Comparison of ENCODE assay signal across 10 mouse cellular contexts in genomic region chr7:133015416-133016070, GRCm38 (mm10).
DNase-seq lines count a peak whose midpoint lies in the region; ATAC-seq and TF ChIP-seq lines count a peak whose summit lies in the region.
"Had no signal": no experiment of that assay in that cellular context is flagged by ENCODE, and none has a peak within 500 bp of the region (broad histone marks: within the 10 kb centered on the region; RNA-seq: fewer than 3 reads in every experiment).

No protein-coding gene starts in this region.

- peaks cover 32% of the 10 kb centered on the region for H3K4me1 ChIP-seq in kidney, postnatal 0 days (replicated peaks; ENCODE audit: insufficient read depth, low read length)
- H3K4me1 ChIP-seq in forebrain, postnatal 0 days (ENCODE audit: insufficient read depth) = peaks cover 23% of the 10 kb centered on the region
- peaks cover 52% of the 10 kb centered on the region for H3K4me1 ChIP-seq in intestine, embryonic 15.5 days (replicated peaks)

- no peak for TF ChIP-seq CTCF in kidney, postnatal 0 days (IDR thresholded peaks at IDR 0.05; ENCODE audit: low read depth)
- no peak for TF ChIP-seq CTCF in forebrain, postnatal 0 days (IDR thresholded peaks at IDR 0.05; ENCODE audit: low read depth)

- H3K9ac ChIP-seq in kidney, postnatal 0 days (ENCODE audit: low read depth, low read length) = 0 out of 2 replicates have a peak overlapping the region, but pooled peaks have one; percentile 10
- H3K9ac ChIP-seq in forebrain, postnatal 0 days = 0 out of 2 replicates have a peak overlapping the region, but pooled peaks have one; percentile 10
- H3K9ac ChIP-seq in intestine, embryonic 15.5 days = no peak overlapping the region

- no peak overlapping the region for H3K27ac ChIP-seq in kidney, postnatal 0 days
- H3K27ac ChIP-seq in forebrain, postnatal 0 days (ENCODE audit: low read depth, low read length) = no peak overlapping the region
- H3K27ac ChIP-seq in intestine, embryonic 15.5 days = peak overlapping the region; percentile 76

- no peak overlapping the region for H3K4me3 ChIP-seq in kidney, postnatal 0 days (replicated peaks; ENCODE audit: low read depth, low read length)
- no peak overlapping the region for H3K4me3 ChIP-seq in forebrain, postnatal 0 days (ENCODE audit: low read depth, low read length)
- no peak overlapping the region for H3K4me3 ChIP-seq in intestine, embryonic 15.5 days (replicated peaks)

- 0 out of 2 replicates have a peak, but pooled peaks cover 2% of the 10 kb centered on the region for H3K36me3 ChIP-seq in kidney, postnatal 0 days (ENCODE audit: insufficient read depth, low read length)
- no peaks in the 10 kb centered on the region for H3K36me3 ChIP-seq in forebrain, postnatal 0 days (ENCODE audit: insufficient read depth)
- peaks cover 5% of the 10 kb centered on the region; the same call in 1 of the 2 replicates for H3K36me3 ChIP-seq in intestine, embryonic 15.5 days

- peak; percentile 61 for DNase-seq in kidney, postnatal 0 days (ENCODE audit: low spot score)
- DNase-seq in kidney, adult 8-10 months = no peak
- DNase-seq in forebrain, postnatal 0 days = no peak
- peak; percentile 71 for DNase-seq in retina, postnatal 7 days (ENCODE audit: low read depth, low spot score)
- DNase-seq in left cerebral cortex, postnatal 4 days = no peak
- DNase-seq in left cerebral cortex, adult 18-20 months (ENCODE audit: low spot score in 2 of 2) = no peak
- DNase-seq: gastrocnemius, postnatal 36 days had no signal

- no peak overlapping the region for H3K4me2 ChIP-seq in kidney, postnatal 0 days (ENCODE audit: low read length)
- H3K4me2 ChIP-seq in forebrain, postnatal 0 days (ENCODE audit: low read depth) = no peak overlapping the region
- H3K4me2 ChIP-seq in intestine, embryonic 15.5 days (replicated peaks) = peak overlapping the region; percentile 28; the same call in 1 of the 2 replicates
- H3K4me2 ChIP-seq: liver, embryonic 11.5 days had no signal

- intact Hi-C loops in left cerebral cortex, postnatal 4 days (cut with DNase I) = no loop called here

- H3K27me3 ChIP-seq in kidney, postnatal 0 days (ENCODE audit: insufficient read depth, low read length) = no peaks in the 10 kb centered on the region
- no peaks in the 10 kb centered on the region for H3K27me3 ChIP-seq in forebrain, postnatal 0 days (ENCODE audit: insufficient read depth, low read length)
- no peaks in the 10 kb centered on the region for H3K27me3 ChIP-seq in intestine, embryonic 15.5 days (replicated peaks)

- H3K9me3 ChIP-seq in kidney, postnatal 0 days (replicated peaks; ENCODE audit: low read length) = no peaks in the 10 kb centered on the region
- no peaks in the 10 kb centered on the region for H3K9me3 ChIP-seq in forebrain, postnatal 0 days (ENCODE audit: low read length)
- H3K9me3 ChIP-seq in intestine, embryonic 15.5 days = no peaks in the 10 kb centered on the region

- no peak for ATAC-seq in kidney, postnatal 0 days (replicated peaks; ENCODE audit: low FRiP score, low read depth)
- ATAC-seq in forebrain, postnatal 0 days = no peak
- peak; percentile 16; the same call in 1 of the 2 replicates for ATAC-seq in intestine, embryonic 15.5 days
- ATAC-seq in inflammation-experienced regulatory T-cells, adult 6 months = no peak

- 40% methylated on average over 7 of the region's 7 CpGs for whole genome bisulfite sequencing in kidney, postnatal 0 days
- 9% methylated on average over 7 of the region's 7 CpGs for whole genome bisulfite sequencing in forebrain, postnatal 0 days
- 31% methylated on average over 7 of the region's 7 CpGs for WGBS in intestine, embryonic 15.5 days

Comparison
In these comparisons a context has a peak if more than half of its experiments do, and no peak if none do; other contexts are left out.
1. DNase-seq: peak in kidney, postnatal 0 days (single experiment) and retina, postnatal 7 days (single experiment); none in kidney, adult 8-10 months (0 of 2), forebrain, postnatal 0 days (single experiment), left cerebral cortex, postnatal 4 days (single experiment) and left cerebral cortex, adult 18-20 months (0 of 2).